Mouse (Mus musculus): ENCODE results near the gene Vmn1r74.
"Not testable (repeated sequence)": the region's sequence is repeated elsewhere in the genome, so short reads cannot be mapped to it uniquely, and the experiment has no call there.

The Vmn1r74 gene

DNA sequence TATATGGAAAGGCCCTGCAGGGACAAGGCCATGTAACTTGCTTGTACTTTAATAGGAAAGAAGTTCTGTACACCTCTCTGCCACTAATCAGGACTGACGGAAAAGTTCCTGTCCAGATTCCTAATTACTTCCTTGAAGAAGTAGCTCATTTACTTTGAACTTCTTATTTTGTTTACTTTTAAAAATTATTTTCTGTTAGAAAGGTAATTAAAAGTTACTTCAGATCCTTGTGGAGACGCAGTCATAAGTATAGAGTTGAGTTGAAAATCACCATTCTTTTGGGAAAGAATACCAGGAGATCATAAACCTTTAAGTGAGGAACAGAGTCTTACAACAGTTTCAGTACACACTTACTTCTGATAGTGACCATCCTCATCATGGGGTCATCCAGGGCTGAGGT lies at the start of gene Vmn1r74:
Gene Vmn1r74, plus strand, starts transcription at position 301 of the 400 bp plus-strand sequence.
- no peak for DNase-seq (ENCODE audit: extremely low spot score, low read depth, low spot score)

DNA sequence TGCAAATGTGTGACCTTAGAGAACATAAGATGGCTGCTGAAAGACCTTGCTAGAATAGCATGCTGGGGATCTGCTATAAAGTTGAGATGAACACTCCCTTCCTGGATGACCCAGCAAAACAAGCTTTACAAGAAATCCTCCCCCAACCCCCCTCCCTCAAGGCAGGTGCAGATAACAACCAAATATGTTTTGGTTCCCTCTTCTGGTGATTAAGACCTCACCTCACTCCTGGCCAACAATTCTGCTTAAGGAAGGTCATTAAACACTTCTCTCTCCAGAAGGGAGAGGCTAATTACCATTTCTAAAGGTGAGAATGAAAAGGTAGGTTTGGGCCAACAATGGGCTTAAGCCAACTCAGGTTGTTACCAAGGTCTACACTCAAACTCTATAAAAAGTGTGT lies 20.0 kb upstream of the Vmn1r74 start:
- DNase-seq (ENCODE audit: extremely low spot score, low read depth, low spot score), result no peak

DNA sequence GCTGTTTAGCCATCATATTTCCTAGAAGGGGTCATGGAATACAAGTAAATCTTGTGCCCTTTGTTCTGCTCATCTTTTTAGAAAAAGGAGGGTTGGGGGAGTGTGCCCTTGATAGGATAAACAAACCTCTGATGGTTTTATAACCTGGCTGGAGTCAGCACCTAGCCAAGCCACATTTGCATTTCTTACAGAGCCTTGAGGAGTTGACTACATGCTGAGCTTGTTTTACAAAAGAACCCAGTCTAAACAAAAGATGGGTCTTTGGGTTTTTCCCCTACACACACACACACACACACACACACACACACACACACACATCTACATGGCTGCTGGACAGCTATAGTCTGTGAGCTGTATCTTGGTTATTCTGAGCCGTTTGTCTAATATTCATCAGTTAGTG lies 11.6 kb upstream of the Vmn1r74 start:
- no peak for DNase-seq (ENCODE audit: extremely low spot score, low read depth, low spot score)

DNA sequence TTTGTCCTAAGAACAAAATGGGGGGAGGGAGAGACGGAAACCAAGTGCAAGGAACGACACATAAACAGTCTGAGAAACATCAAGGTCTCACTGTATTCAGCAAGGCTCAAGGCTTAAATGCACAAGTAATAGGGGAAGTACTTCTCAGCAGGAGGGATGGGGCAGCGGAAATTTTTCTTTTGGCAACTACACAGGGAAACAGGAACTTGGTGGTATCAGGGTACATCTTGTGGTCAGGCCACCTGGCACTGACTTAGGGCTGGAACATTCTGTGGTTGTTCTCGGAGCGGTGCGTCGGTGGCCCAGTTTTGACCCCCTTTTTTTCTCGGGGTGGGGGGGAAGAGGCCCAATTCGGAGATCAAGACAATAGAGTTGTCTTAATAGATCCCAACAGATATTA lies 10.5 kb upstream of the Vmn1r74 start:
- not testable (repeated sequence) for DNase-seq (ENCODE audit: extremely low spot score, low read depth, low spot score)

DNA sequence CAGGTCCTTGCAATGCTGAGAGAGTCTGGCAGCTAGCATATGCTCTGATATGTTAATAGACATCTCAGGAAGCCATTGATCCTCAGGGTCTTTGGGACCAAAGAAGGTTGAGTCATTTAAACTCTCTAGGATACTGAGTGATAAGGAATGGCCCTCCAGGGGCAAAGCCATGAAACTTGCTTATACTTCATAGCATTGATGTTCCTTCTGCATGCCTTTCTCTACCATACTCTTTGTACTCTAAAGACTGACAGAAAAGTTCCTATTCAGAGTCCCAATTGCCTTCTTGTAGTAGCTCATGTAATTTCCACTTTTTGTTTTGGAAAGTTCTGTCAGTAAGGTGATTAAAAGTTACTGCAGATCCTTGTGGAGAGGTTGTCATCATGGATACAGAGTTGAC lies 40.5 kb downstream of the Vmn1r74 start, which contains the start of gene Vmn1r75:
Gene Vmn1r75, plus strand, starts transcription at position 301 of the 400 bp plus-strand sequence.
- no peak for DNase-seq (ENCODE audit: extremely low spot score, low read depth, low spot score)
